Mouse (Mus musculus) frontal cortex, postnatal 25 days (tissue): Measurements from ENCODE around the gene Fam185a.

Experiments
- DNase-seq, 2 experiments: peaks; one replicate each; pipeline ENCODE4 v3.0.0; 2022; ENCODE audit warnings: low spot score in 2 of 2

Fam185a gene

DNA sequence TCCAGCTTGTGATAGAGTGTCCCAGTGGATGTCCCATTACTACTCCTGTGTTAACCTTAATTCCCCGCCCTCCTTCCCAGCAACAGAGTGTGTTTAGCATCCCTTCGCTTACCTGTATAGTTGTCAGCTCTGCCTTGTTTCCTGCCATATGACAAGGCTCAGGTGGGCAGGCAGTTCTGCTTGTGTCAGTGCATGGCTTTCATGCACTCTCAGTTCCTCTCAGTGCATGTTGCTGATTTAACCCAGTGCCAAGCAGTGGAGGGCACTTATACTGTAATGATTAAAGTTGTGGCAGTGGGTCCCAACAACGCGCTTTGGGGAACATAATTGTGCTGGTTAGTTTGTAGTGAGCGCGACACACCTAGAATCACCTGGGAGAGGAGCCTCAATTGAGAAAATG, 1.9 kb downstream of the Fam185a start:
- no peak for DNase-seq

DNA sequence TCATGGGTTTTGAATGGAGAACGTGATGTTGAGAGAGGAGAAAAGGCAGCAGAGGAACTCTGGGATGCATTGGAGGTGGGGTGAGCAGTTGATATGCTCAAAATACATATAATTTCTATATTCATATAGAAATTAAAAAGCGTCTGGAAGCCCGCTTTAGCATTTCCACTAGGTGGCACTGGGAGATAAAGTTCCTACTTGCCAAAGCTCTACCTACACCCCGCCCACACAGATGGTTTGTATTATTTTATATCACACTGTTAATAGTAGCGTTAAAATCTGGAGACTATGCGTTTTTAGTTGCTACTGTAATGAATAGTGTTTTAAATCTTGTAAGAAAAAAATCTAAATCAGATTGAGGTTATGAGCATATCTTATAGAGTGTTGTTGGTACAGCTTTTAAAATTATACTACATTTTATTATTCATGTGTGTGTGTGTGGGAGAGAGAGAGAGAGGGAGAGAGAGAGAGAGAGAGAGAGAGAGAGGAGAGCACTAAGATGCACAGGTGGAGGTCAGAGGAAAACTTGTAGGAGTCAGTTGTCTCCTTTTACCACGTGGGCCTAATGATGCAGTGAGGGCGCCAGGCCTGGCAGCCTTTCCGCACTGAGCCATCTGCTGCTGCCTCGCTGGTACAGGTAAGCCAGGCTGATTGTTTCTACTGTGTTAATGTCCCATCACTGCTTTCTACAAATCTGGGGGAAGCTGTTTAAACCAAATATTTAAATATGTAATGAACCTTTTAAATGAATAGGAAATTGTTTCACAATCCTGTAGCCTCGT, 9.6 kb downstream of the Fam185a start:
- no peak for DNase-seq

- no peak for DNase-seq
Measured at GRCm38 (mm10) chr5:21436471-21436975, 11.8 kb downstream of the Fam185a start.

GRCm38 (mm10) chr5:21438428-21438827, 13.7 kb downstream of the Fam185a start:
- no peak for DNase-seq

GRCm38 (mm10) chr5:21439446-21440110, 14.8 kb downstream of the Fam185a start:
- DNase-seq = no peak

DNA sequence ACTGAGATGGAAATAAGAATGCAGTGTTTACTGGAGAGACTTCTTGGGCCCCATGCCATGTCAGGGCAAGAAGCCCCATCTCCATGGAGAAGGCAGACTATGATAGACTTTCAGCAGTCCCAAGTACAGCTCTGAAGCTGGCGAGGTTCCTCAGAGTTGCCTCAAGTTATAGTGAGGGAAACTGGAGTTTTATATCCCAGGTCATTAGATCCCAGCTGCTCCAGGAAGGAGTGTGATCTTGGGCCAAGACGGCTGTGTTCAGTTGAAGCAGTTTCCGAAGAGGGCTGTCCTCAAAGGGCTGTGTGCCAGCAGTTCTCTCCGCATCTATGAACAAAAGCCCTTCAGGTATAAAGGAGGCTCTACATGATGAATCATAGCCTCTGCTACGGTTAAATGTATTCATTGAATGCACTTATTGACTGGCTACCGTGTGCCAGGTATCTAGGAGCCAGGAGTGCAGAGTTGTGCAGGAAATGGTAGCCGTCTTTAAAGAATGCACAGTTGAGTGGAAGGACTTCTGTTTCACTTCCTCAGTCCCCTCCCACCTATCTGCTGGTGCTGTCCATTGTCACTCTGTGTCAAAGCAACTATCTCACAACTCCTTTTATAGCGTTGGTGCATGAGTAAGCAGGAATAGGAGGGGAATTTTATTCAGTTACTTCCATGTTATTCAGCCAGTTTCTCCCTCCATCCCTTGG, 16.2 kb downstream of the Fam185a start:
- no peak for DNase-seq

GRCm38 (mm10) chr5:21467387-21467786, 42.6 kb downstream of the Fam185a start:
- DNase-seq = no peak

DNA sequence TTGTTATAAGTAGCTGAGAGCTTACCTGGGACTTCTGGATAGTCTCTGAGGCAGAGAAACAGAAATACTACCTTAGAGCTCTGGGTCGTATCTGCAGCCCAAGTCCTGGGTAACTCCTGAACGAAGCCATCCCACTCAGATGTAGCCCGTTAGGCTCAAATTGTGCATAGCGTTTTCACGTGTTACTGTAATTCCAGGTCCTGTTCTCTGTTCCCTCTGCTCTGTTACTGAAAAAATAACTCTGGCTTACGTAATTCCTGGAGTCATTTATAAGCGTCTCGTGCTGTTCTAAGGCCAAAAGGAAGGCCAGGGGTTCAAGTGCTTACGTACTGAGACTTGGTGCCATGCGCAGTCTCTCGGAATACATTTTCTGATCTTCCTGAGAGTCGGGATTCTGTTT, 43.3 kb downstream of the Fam185a start:
- no peak for DNase-seq

- DNase-seq = no peak
Measured at GRCm38 (mm10) chr5:21478428-21478827, 53.7 kb downstream of the Fam185a start.

GRCm38 (mm10) chr5:21479746-21480145, 55.0 kb downstream of the Fam185a start:
- no peak for DNase-seq

- DNase-seq = no peak
Measured at GRCm38 (mm10) chr5:21481521-21481920, 56.8 kb downstream of the Fam185a start.

DNA sequence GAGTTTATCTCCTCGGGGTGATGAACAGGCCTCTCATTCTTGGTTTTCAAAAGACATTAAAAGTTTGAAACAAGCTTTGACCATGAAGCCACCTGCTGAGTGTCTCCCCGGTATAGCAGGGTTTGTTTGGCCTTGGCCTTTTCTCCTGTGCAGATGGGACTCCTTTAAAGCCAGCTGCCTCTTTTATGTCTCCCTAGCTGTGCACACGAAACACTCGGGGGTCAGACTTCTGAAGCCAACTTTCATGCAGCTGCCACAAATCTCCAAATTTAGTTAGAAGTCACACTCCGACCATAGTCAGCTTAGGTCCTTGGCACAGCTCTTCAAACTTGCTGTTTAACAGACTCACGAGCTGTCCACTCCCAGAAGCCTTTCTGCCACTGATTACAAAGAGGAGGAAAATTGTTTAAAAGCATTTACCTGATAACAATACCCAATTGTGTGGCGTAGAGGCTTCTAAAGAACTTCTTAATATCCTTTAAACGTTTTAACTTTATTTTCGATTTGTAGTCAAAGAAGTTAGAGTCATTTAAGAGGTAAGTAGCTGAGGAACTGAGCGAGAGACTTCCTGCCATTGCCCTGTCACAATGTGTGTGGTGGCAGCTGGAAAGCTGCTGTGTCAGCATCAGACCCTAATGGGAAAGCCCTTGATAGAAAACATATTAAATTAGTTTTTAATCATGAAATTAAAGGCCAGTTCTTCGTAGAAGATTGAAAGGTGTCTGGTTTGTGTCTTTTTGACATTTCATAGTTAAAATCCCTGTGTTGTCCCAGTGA, 57.9 kb downstream of the Fam185a start:
- DNase-seq = no peak

GRCm38 (mm10) chr5:21483275-21483674, 58.5 kb downstream of the Fam185a start:
- no peak for DNase-seq

DNA sequence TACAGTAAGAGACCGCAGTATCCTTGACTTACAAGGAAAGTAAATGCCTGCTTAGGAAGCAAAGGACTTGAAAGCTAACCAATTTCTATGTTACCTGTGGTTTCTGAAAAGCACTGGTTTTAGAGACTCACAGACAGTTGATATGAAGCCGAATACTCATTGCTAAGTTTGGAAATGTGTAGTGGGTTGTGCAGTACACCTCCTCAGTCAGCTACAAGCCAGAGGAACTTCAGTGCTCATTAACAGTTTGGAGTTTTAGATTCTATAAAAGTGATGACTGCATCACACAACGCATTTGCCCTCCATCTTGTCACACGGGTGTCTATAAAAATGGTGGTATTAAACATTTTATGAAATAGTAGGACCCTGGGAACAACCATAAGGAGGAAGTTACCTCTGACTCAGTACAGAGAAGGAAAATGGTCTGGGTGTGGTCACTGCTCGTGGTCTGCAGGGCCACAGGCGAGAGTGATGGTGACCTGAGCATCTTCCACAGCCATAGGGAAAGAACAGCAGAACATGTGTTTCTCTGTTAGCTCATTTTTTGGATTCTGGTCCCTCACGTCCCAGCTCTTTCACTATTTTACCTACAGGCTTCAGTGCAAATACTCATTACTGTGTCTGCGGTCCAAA, 60.6 kb downstream of the Fam185a start:
- no peak for DNase-seq

GRCm38 (mm10) chr5:21486798-21487197, 62.0 kb downstream of the Fam185a start:
- DNase-seq = no peak

DNA sequence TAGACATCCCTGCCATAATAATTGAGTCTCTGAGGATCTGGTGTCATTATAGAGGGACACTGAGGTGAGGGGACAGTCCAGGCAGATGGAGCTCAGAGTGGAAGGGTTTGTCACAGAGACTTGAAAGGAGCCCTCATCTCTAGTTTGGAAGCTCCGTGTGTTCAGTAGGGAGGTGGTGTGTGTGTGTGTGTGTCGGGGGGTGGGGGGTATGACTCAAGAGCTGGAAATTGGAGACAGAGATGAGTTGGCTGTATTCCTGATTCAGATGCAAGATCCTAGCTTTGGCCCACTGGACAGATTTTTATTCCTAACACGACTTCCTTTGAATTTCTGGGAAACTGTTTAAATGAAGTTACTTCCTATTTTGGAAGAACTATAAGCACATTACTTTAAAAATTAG, 62.5 kb downstream of the Fam185a start:
- DNase-seq = no peak

DNA sequence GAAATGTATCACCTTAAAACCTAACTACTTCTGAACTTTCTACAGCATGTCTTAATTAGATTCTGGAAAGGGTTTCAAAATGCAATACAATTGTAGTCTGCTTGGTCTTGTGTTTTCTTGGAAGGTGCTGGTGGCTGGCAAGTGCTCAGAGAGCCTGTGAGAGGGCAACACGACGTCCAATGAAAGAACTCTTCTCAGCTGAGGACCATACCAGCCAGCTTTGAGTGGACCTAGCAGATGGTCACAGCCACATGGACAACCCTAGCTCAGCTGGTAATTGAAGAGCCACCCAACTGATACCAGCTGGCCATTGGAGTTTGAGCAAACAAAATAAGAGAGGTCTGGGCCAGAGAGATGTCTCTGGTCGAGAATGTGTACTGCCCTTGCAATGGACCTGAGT, 63.0 kb downstream of the Fam185a start:
- DNase-seq = no peak

DNA sequence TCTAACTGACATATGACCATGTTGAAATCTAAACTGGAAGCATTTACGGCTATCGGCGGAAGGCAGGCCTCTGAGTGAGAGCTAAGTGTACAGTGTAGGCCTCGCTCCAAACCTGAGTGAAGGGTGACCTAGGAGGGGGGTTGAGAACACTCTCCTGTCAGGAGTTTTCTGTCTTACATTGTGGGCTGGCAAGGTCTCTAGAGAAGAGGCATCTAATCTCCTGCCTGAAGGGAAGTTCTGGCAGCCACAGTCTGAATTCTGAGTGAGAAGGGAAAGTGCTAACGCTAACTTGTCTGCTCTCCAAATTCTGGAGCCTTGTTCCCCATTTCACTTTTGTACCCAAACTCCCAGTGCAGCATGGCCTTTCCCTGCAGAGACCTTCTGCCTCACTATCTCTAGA, 63.7 kb downstream of the Fam185a start:
- no peak for DNase-seq

DNA sequence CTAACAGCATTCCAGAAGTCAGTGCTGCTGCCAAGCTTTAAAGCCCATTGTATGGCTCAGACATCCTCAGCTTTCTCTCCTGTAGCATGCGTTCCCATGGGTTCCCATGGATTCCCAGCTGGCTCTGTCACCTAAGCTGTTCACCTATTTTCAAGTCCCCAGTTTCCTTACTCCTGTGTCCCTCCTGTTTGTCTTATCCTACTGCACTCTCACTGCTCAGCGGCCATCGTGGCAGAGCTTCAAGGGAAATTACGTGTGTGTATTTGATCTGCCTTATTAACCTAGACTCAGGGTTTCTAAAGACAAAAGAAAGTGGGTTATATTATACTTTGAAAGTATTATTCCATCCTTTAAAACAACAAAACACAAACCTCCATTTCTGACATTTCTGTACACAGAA, 64.4 kb downstream of the Fam185a start:
- DNase-seq = no peak

DNA sequence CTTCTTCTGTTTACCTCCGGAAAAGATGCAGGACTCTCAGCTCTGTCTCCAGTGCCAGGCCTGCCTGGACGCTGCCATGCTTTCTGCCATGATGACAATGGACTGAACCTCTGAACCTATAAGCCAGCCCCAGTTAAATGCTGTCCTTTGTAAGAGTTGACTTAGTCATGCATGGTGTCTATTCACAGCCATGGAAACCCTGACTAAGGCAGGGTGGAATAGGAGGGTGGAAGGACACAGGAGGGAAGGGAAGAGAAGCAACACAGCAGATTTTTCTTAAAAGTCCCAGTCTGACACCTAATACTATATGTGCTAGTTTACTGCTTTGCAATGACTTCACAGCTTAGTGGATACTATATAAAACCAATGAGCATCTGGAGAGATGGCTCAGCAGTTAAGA, 66.7 kb downstream of the Fam185a start:
- DNase-seq = no peak

- no peak for DNase-seq
Measured at GRCm38 (mm10) chr5:21492213-21492612, 67.5 kb downstream of the Fam185a start.
